Comparison of ENCODE assay signal across 9 mouse cellular contexts in the genomic region with DNA sequence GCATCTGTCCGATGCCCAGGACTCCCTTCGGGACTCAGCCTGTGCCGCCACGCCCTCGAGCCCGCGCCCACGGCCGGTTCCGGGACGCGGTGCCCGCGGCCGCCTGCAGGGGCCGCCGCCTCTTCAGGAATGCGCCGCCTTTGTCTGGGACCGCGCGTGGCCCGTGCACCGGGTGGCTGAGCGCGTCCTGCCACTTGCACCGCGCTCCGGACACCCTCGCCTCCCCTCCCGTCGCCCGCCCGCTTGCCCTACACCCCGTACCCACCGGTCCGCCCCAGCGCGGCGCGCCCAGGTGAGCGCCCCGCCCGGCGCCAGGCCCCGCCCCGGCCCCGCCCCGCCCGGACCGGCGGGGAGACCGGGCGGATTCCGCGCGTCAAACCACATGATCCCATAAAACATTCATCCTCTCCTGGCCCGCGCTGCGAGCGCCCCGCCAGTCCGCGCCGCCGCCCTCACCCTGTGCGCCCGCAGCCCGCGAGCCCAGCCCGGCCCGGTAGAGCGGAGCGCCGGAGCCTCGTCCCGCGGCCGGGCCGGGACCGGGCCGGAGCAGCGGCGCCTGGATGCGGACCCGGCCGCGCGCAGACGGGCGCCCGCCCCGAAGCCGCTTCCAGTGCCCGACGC. TPM values are rescaled to one million over a fixed set of nuclear protein-coding genes. Genes with fewer than 3 reads are reported as not detected.
A peak's percentile ranks its signal among the peaks of the same experiment; 100 is the strongest.
DNase-seq lines count a peak whose midpoint lies in the region; TF ChIP-seq lines count a peak whose summit lies in the region.
"Had no signal": no experiment of that assay in that cellular context is flagged by ENCODE, and none has a peak within 500 bp of the region (broad histone marks: within the 10 kb centered on the region; RNA-seq: fewer than 3 reads in every experiment).

A gene (plus strand): TSS at position 402 of the 621 bp plus-strand sequence.

- peaks cover 79% of the 10 kb centered on the region for H3K27me3 ChIP-seq in hindbrain, embryonic 10.5 days (ENCODE audit: insufficient read depth, poor library complexity, severe bottlenecking)

- H3K9ac ChIP-seq in ES-E14 (ENCODE audit: insufficient read depth, low read depth, low read length, poor library complexity, severe bottlenecking): peak within 1 kb of the TSS; percentile 71

- TF ChIP-seq POLR2A in bone marrow, adult 2 months (IDR thresholded peaks at IDR 0.05; ENCODE audit: borderline replicate concordance, control insufficient read depth, low read depth, low read length): no peak
- TF ChIP-seq POLR2A in embryonic fibroblast, embryonic 13.5 days (IDR thresholded peaks at IDR 0.05; ENCODE audit: low read depth, low read length): no peak

- in situ Hi-C loops in ES-E14 (cut with MboI; ENCODE audit: low sequenced_read_pairs in 2 of 2, unreplicated experiment in 2 of 2): no loop called here

- peak within 1 kb of the TSS; percentile 45 to 85 for H3K4me3 ChIP-seq in ES-E14 (ENCODE audit: insufficient read depth in 1 of 2, low read depth in 1 of 2, low read length in 2 of 2, poor library complexity in 1 of 2, severe bottlenecking in 1 of 2)
- peak within 1 kb of the TSS; percentile 49 for H3K4me3 ChIP-seq in bone marrow, adult 2 months (replicated peaks; ENCODE audit: control insufficient read depth, low read depth, low read length)
- peak within 1 kb of the TSS; percentile 43 for H3K4me3 ChIP-seq in embryonic fibroblast, embryonic 13.5 days (ENCODE audit: insufficient read depth, low read length)
- H3K4me3 ChIP-seq in hindbrain, embryonic 10.5 days: peak within 1 kb of the TSS; percentile 74

- H3K9me3 ChIP-seq in ES-E14 (ENCODE audit: control insufficient read depth, insufficient read depth, low read depth, low read length): no peaks in the 10 kb centered on the region
- H3K9me3 ChIP-seq in hindbrain, embryonic 10.5 days: no peaks in the 10 kb centered on the region

- H3K36me3 ChIP-seq in ES-E14 (ENCODE audit: control insufficient read depth, insufficient read depth, low read length, poor library complexity, severe bottlenecking): no peaks in the 10 kb centered on the region
- H3K36me3 ChIP-seq in hindbrain, embryonic 10.5 days: no peaks in the 10 kb centered on the region

- H3K27ac ChIP-seq in ES-E14 (ENCODE audit: insufficient read depth, low read depth, low read length, poor library complexity, severe bottlenecking): no peak within 1 kb of the TSS
- no peak within 1 kb of the TSS; the same call in 1 of the 2 replicates for H3K27ac ChIP-seq in bone marrow, adult 2 months (ENCODE audit: control insufficient read depth, insufficient read depth, low read depth, low read length, poor library complexity)
- H3K27ac ChIP-seq in embryonic fibroblast, embryonic 13.5 days (ENCODE audit: insufficient read depth, low read length): no peak within 1 kb of the TSS
- H3K27ac ChIP-seq in hindbrain, embryonic 10.5 days: peak within 1 kb of the TSS; percentile 89
- H3K27ac ChIP-seq: macrophage had no signal

- WGBS in bone marrow, adult 2 months: under 1% methylated on average over 96 of the region's 96 CpGs
- WGBS in hindbrain, embryonic 10.5 days: under 1% methylated on average over 95 of the region's 96 CpGs

- DNase-seq in ES-E14 (ENCODE audit: low read depth, low spot score): no peak
- peak; percentile 69 for DNase-seq in hindbrain, embryonic 10.5 days (ENCODE audit: low spot score)
- peak in 1 of 2 experiments; percentile 62 for DNase-seq in layer of hippocampus, postnatal 14 days (ENCODE audit: low spot score in 2 of 2)
- peak; percentile 63 for DNase-seq in lung, postnatal 14 days
- peak; percentile 34 for DNase-seq in retina, postnatal 7 days (ENCODE audit: low read depth, low spot score)
- DNase-seq in T-cell, adult 2 months (ENCODE audit: low spot score): no peak

- no peaks in the 10 kb centered on the region; a peak in 1 of 4 replicates for H3K4me1 ChIP-seq in ES-E14 (ENCODE audit: control insufficient read depth in 2 of 2, insufficient read depth in 2 of 2, low read length in 2 of 2, poor library complexity in 1 of 2)
- no peaks in the 10 kb centered on the region; the same call in 1 of the 2 replicates for H3K4me1 ChIP-seq in bone marrow, adult 2 months (ENCODE audit: control insufficient read depth, insufficient read depth, low read length)
- H3K4me1 ChIP-seq in embryonic fibroblast, embryonic 13.5 days (ENCODE audit: control insufficient read depth, insufficient read depth, low read length): peaks cover 6% of the 10 kb centered on the region
- peaks cover 18% of the 10 kb centered on the region for H3K4me1 ChIP-seq in hindbrain, embryonic 10.5 days (replicated peaks)

- TF ChIP-seq CTCF in bone marrow, adult 2 months (IDR thresholded peaks at IDR 0.05; ENCODE audit: control insufficient read depth, insufficient read depth, low read length): peak; percentile 28; the same call in 1 of the 2 replicates
- TF ChIP-seq CTCF in embryonic fibroblast, embryonic 13.5 days (IDR thresholded peaks at IDR 0.05; ENCODE audit: borderline replicate concordance, insufficient read depth, low read length): peak; percentile 17; the same call in 1 of the 2 replicates

TF ChIP-seq in ES-E14, 5 proteins besides CTCF, POLR2A, EP300 and RAD21:
- TF ChIP-seq ZC3H11A (IDR thresholded peaks at IDR 0.05; ENCODE audit: borderline replicate concordance, low read depth, low read length): no peak
- no peak for TF ChIP-seq ZNF384 (IDR thresholded peaks at IDR 0.05; ENCODE audit: low read depth, low read length)
- no peak for TF ChIP-seq MAFK (IDR thresholded peaks at IDR 0.05; ENCODE audit: insufficient read depth, low read depth, low read length)
- no peak for TF ChIP-seq CHD2 (IDR thresholded peaks at IDR 0.05; ENCODE audit: low read depth, low read length)
- TF ChIP-seq HCFC1 (IDR thresholded peaks at IDR 0.05; ENCODE audit: borderline replicate concordance, insufficient read depth, low read length): no peak

RNA-seq across cellular contexts. Expression of the gene that starts here (rescaled TPM):
- total RNA-seq in ES-E14 (2012; rRNA removed): 0.22 and 0.48 TPM in 2 replicates
- polyA plus RNA-seq in bone marrow, adult 2 months (2011; ENCODE audit: insufficient read depth, insufficient read length, low replicate concordance, missing spikeins): 0.77 and 1.2 TPM in 2 replicates
- polyA plus RNA-seq in embryonic fibroblast, embryonic 13.5 days (2011; ENCODE audit: insufficient read length, low read depth, missing spikeins): 1.2 and 1.4 TPM in 2 replicates
- polyA plus RNA-seq in hindbrain, embryonic 10.5 days (2016; fragmentation: Nextera tagmentation; extraction: Ambion mirVana): 2.1 and 2.8 TPM in 2 replicates
- 10 to 100 TPM; 77.1 to 85.6 TPM for total RNA-seq in layer of hippocampus, postnatal 14 days (2021)
- polyA plus RNA-seq: macrophage had no signal

Comparison
In these comparisons a context has a peak if more than half of its experiments do, and no peak if none do; other contexts are left out.
1. RNA of the gene that starts here (total RNA-seq): 77.1 to 85.6 TPM in layer of hippocampus, postnatal 14 days; 0.22 to 0.48 TPM in ES-E14; every median in the first group is over 10 times any median in the second.
2. DNase-seq: peak in hindbrain, embryonic 10.5 days (single experiment), lung, postnatal 14 days (single experiment) and retina, postnatal 7 days (single experiment); none in ES-E14 (single experiment) and T-cell, adult 2 months (single experiment).
3. Peak in every context shown above with its lines, with median percentiles within 50 percentile points of each other: H3K4me3 ChIP-seq.